Mouse (Mus musculus): ENCODE measurements around the gene Robo1.

Gene Robo1

DNA sequence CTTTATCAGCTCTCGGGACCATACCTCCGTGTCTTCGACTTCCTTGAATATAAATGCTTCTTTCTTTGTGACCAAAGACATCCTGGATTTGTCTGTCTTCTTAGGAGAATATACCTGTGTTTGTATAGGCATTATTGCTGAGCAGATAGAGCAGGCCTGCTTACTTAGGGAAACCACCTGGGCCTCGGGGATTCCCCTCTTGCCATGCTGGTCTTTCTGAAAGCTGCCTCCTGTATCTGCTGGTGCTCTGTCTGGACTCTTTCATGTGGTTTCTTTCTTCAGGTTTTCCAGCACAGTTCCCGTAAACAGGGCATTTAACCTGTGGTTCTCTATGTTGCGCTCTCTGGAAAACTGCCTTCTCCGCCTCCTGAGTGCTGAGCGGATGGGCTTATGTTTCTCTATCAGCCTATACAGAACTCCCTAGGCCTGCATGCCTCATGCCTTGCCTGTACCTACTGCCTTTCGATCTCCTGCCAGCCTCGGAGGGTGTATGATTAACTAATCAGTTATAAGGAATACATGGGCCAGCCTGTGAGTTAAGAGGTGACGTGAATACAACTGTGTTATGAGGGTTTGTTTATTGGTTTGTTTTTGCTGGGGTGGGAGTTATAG is 370.9 kb downstream of the Robo1 start:
- DNase-seq (ENCODE audit: low spot score) = no peak

DNA sequence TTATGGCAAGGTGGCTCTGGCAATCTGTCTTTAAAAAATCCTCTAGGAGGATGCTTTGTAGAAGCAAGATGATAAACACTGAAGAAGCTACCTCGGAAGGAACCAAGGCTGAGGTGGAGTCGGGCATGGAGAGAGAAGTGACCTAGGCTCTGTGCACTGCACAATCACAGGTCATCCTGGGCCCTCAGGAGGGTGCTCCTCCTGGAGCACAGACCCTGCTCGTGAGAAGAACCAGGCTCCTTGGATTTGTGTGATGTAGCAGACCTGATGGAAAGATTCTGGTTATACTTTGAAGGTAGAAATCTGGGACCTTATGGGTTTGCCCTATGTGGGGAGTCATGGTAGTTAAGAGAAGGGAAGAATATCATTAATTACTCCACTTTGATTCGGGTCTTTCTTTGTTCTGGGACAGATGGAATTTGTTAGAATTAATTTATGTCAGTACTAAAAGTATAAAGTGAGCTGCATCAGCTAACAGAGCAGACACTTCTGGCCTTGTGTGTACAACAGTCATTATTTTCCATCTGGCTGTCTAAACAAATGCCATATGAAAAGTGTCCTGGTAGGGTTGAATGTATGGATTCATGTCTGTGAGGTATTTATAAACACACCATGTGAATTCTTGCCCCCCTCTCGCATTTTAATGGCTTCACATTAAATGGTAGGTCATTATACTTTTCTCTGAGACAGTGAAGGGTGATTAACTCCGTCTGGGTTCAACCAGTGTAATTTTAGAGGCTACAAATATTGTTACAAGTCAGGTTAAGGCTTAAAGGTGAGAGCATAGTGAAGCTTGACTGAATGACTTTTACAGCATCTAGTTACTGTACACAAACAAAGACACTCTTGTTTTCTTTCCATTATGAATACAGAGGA is 377.7 kb downstream of the Robo1 start:
- DNase-seq (ENCODE audit: low spot score) = no peak

DNA sequence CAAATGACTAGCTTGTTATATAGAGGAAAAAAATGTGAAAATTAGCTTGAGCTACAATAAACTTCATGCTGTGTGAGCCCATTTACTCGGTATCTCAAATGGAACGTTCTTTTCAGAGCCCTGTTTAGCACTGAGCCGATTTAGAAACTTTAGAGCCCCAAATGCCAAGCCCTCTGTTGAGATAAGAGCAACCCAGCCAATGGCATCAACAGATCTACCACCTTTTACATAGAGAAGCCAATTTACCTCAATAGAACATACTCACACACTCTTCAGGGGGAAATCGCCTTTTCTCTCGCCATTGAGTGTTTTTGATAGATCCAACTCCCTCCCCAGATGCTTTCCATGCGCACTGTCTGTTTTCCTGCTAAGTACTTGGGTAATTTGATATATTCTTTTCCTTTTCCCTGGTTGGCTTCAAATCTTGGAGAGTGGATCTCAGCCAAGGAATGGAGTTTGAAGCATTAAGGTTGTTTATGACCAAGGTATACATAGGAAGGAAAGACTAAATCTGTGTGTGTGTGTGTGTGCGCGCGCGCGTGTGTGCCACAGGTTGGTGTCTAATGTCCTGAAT is 378.5 kb downstream of the Robo1 start:
- DNase-seq (ENCODE audit: low spot score) = no peak

GRCm38 (mm10) chr16:72687651-72688050 is 379.5 kb downstream of the Robo1 start:
- DNase-seq (ENCODE audit: low spot score) = no peak

GRCm38 (mm10) chr16:72688185-72688681 is 380.1 kb downstream of the Robo1 start:
- DNase-seq (ENCODE audit: low spot score) = no peak

DNA sequence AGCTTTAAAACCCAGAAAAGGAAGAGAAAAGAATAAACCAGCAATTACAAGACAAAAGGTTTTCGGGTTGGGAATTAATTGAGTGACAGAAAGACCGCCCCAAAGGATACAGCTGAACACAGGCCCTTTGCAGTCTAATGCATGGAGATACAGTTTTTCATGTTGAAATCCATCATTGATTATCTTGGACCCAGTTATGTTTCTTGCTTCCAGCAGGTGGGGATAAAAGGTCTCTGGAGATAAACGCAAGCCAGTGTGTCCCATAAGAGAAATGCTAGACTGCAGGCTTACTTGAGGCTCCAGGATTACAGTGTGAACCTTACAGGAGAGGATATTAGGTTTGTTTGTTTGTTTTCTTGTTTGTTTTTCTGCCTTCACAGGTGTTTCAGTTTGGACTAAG is 383.8 kb downstream of the Robo1 start:
- no peak for DNase-seq (ENCODE audit: low spot score)

GRCm38 (mm10) chr16:72693446-72694274 is 385.6 kb downstream of the Robo1 start:
- DNase-seq (ENCODE audit: low spot score) = no peak

GRCm38 (mm10) chr16:72694787-72695186 is 386.7 kb downstream of the Robo1 start:
- no peak for DNase-seq (ENCODE audit: low spot score)

- no peak for DNase-seq (ENCODE audit: low spot score)
Observed at GRCm38 (mm10) chr16:72699238-72700006, 391.3 kb downstream of the Robo1 start.

DNA sequence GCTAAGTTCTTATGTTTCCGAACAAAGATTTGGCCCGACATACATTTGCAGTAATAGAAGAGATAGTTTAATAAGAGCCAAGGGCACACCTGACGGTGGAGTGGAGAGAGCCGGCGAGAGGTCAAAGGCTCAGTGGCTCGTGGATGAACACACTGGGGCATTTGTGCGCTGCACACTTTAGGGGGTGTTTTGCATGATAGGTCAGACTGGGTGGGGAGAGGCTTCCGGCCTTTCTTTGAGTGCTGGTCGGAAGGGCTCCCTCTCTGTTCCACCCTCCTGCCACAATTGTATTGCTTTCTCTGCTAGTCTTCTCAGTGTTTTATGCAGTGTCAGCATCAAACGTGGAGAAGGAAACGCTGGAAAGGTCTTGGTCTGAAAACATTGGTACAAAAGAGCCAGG is 392.2 kb downstream of the Robo1 start:
- no peak for DNase-seq (ENCODE audit: low spot score)

DNA sequence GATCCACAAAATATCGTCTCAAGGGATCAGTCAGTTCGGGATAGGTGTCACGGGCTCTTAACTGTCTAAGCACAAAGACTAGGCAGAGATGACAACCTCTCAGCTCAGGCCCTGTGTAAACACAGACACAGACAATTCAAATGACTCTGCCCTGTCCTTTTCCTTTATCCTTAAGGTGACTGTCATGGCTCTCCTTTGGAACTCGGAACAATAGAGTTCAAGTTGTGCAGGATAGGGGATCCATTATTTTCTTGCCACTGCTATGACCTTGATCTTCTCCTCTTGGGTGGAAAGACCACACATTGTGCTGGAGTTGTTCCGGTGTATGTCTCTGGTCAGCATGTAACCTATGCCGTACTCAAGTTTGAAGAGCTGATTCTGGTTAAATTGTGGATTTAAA is 395.4 kb downstream of the Robo1 start:
- no peak for DNase-seq (ENCODE audit: low spot score)

DNA sequence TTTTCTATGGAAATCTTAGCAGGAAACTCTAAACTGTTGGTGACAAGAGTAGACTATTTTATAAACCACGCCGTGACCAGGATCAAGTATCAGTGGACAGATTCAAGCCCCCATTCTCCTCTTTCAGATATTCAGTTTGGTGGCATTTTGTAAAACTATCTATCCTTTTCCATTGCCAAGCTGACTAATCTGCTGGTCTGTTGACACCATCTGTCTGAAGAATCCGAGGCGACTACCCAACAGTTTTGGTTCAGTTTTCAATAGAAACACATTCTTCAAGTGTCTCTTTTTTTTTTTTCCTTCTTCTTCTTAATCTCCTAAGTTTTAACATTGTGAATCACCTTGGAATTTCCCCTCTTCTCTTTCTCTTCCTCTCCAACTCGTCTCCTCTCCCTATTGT is 397.7 kb downstream of the Robo1 start:
- DNase-seq (ENCODE audit: low spot score) = no peak

DNA sequence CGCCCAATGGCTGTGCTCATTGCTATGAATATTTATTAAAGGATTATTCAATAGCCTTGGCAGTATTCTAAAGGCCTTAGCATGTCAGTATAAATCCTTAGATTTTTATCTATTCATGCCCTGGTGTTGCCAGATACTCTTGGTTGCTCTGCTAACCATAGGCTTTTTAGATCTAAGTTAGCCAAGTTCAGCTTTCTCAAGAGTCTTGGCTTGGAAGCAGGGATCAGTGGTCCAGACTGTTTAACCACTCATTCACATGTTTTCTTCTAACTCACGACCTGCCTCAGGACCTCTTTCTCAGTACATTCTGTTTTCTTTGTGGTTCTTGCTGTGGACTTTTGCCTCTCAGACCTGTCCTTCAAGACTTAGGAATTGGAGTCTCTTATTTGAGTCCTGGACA is 400.4 kb downstream of the Robo1 start:
- no peak for DNase-seq (ENCODE audit: low spot score)

- no peak for DNase-seq (ENCODE audit: low spot score)
Observed at GRCm38 (mm10) chr16:72717118-72717802, 409.2 kb downstream of the Robo1 start.

GRCm38 (mm10) chr16:72719063-72719462 is 411.0 kb downstream of the Robo1 start:
- DNase-seq (ENCODE audit: low spot score) = no peak

DNA sequence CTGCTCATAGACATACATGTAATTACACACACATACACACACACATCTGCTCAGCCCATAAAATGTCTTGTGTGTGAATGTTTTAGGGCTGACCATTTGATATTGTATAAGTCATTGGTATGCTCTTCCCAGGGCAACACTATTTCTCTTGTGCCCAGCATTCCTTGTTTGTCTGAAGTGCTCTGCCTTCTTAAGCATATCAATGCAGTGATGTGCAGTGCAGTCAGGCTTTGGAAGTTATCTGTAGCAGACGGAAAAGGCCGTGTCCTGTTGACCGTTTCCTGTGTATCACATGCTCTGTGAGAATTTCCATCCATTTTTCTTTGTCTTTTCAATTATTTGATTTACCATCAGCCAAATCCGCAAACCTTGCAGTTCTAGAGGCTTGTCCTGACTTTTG is 412.9 kb downstream of the Robo1 start:
- DNase-seq (ENCODE audit: low spot score) = no peak

- no peak for DNase-seq (ENCODE audit: low spot score)
Observed at GRCm38 (mm10) chr16:72721713-72722481, 413.8 kb downstream of the Robo1 start.

GRCm38 (mm10) chr16:72734234-72734633 is 426.1 kb downstream of the Robo1 start:
- no peak for DNase-seq (ENCODE audit: low spot score)

DNA sequence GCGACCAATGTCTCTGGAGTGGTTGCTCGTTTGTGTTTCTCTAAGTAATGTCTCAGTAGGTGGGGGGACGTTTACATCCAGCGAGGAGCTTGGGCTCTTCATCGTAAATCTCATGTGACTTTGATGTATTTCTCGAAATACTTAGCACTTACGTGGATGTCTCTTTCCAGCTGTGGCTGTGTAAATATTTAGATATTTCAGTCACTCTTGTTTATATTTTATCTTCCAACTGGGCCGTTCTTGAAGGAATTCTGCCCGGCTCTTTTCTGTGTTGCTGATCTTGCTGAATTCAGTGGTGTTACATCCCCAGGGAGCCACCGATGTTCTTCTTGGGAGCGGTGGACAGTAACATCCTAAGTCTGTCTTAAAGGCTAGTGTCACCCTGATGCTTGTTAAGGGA is 427.1 kb downstream of the Robo1 start:
- no peak for DNase-seq (ENCODE audit: low spot score)

DNA sequence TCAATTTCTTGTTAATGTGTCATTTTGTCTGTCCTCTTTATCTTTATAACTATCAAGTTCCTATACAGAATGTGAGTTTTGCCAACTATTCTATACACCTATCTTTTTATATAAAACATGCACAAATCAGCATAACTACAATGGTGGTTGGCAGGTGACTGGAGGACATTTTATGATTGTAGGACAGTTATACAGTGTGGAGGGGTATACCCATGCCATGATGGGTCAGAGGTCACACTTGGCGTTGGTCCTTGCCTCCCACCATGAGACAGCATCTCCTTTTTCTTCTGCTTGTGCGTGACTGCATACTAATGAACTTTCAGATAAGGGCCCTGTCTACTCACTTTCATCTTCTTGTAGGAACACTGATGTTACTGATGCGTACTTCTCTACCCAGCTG is 427.5 kb downstream of the Robo1 start:
- DNase-seq (ENCODE audit: low spot score) = no peak
